Mouse (Mus musculus): ENCODE results near the gene Vmn1r85. TPM values are rescaled to one million over a fixed set of nuclear protein-coding genes. Genes with fewer than 3 reads are reported as not detected.
A peak's percentile ranks its signal among the peaks of the same experiment; 100 is the strongest.

The Vmn1r85 gene
- polyA plus RNA-seq, 1 experiment from 2014 or later = not detected

GRCm38 (mm10) chr7:13043120-13043444 lies 51.9 kb downstream of the Vmn1r85 start:
- 44% methylated on average over 16 of the region's 16 CpGs for WGBS
- H3K9ac ChIP-seq (ENCODE audit: low read depth, low read length) = 0 out of 2 replicates have a peak overlapping the region, but pooled peaks have one; percentile 77
- no peak overlapping the region for H3K27ac ChIP-seq (ENCODE audit: low read depth, low read length)
- peak overlapping the region; percentile 95 for H3K4me2 ChIP-seq (replicated peaks; ENCODE audit: low read depth, low read length)
- H3K36me3 ChIP-seq (ENCODE audit: control insufficient read depth, insufficient read depth, low read length) = no peaks in the 10 kb centered on the region
- peaks cover 32% of the 10 kb centered on the region for H3K27me3 ChIP-seq (ENCODE audit: control insufficient read depth, insufficient read depth, low read length)
- H3K4me1 ChIP-seq (ENCODE audit: control insufficient read depth, insufficient read depth, low read length) = peaks cover 17% of the 10 kb centered on the region; the same call in 1 of the 2 replicates
- peaks cover 5% of the 10 kb centered on the region; the same call in 1 of the 2 replicates for H3K9me3 ChIP-seq (ENCODE audit: control insufficient read depth, low read length)
- no peak for ATAC-seq (ENCODE audit: low FRiP score, low TSS enrichment)
- H3K4me3 ChIP-seq (ENCODE audit: low read length) = peak overlapping the region; percentile 48

DNA sequence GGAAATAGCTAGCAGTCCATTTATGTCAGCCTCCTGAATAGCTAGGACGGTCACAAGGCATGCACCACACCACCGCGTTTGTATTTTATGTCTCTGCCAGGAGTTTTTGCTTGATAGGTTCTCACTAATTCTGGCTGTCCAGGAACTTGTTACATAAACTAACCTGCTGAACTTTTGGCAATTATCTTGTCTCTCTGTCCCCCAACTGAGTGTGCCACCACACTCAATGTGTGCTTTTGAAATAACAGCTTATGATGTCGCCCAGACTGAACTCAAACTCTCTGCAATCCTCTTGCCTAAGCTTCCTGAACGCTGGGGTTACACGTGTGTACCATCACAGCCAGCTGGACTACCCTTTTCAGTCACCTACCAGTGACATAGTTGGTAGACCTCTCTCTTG lies 52.5 kb downstream of the Vmn1r85 start:
- Histone ChIP-seq H3K36me3 (ENCODE audit: control insufficient read depth, insufficient read depth, low read length) (no peaks in the 10 kb centered on the region), H3K4me3 (ENCODE audit: low read length) (no peak overlapping the region), H3K4me1 (ENCODE audit: control insufficient read depth, insufficient read depth, low read length) (peaks cover 17% of the 10 kb centered on the region; the same call in 1 of the 2 replicates), H3K4me2 (replicated peaks; ENCODE audit: low read depth, low read length) (no peak overlapping the region), H3K9me3 (ENCODE audit: control insufficient read depth, low read length) (peaks cover 5% of the 10 kb centered on the region; the same call in 1 of the 2 replicates), H3K9ac (ENCODE audit: low read depth, low read length) (no peak overlapping the region), H3K27me3 (ENCODE audit: control insufficient read depth, insufficient read depth, low read length) (peaks cover 32% of the 10 kb centered on the region), H3K27ac (ENCODE audit: low read depth, low read length) (no peak overlapping the region)
- no peak for ATAC-seq (ENCODE audit: low FRiP score, low TSS enrichment)
- WGBS = 78% methylated on average over 6 of the region's 6 CpGs

DNA sequence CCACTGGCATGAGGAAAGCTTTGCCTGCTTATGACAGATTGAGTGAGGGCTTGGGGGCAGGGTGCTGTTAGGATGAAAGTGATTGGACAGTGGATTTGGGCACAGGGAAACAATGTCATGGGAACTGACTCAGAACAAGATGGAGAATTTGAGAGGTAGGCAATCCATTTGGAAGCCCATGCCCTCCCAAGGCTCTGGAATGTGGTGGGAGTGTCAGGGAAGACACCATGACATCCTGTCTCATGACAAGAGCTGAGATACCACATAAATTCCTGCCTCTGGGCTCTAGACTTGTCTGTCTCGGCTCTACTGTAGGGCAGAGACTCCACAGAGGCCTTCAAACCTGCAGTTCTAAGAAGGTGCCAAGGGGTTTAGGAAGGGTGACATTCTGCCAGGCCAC lies 53.7 kb downstream of the Vmn1r85 start:
- 55% methylated on average over 1 of the region's 1 CpGs for WGBS
- H3K27me3 ChIP-seq (ENCODE audit: control insufficient read depth, insufficient read depth, low read length) = peaks cover 32% of the 10 kb centered on the region
- no peak overlapping the region for H3K4me3 ChIP-seq (ENCODE audit: low read length)
- H3K4me1 ChIP-seq (ENCODE audit: control insufficient read depth, insufficient read depth, low read length) = peaks cover 23% of the 10 kb centered on the region
- no peak for ATAC-seq (ENCODE audit: low FRiP score, low TSS enrichment)
- H3K27ac ChIP-seq (ENCODE audit: low read depth, low read length) = no peak overlapping the region
- no peak overlapping the region for H3K9ac ChIP-seq (ENCODE audit: low read depth, low read length)
- H3K36me3 ChIP-seq (ENCODE audit: control insufficient read depth, insufficient read depth, low read length) = peaks cover 2% of the 10 kb centered on the region
- H3K9me3 ChIP-seq (ENCODE audit: control insufficient read depth, low read length) = peaks cover 5% of the 10 kb centered on the region; the same call in 1 of the 2 replicates
- no peak overlapping the region for H3K4me2 ChIP-seq (replicated peaks; ENCODE audit: low read depth, low read length)

GRCm38 (mm10) chr7:13039181-13039580 lies 55.8 kb downstream of the Vmn1r85 start:
- Histone ChIP-seq H3K27ac (ENCODE audit: low read depth, low read length) (no peak overlapping the region), H3K9ac (ENCODE audit: low read depth, low read length) (peak overlapping the region; percentile 95; the same call in 1 of the 2 replicates), H3K4me1 (ENCODE audit: control insufficient read depth, insufficient read depth, low read length) (peaks cover 23% of the 10 kb centered on the region), H3K4me3 (ENCODE audit: low read length) (peak overlapping the region; percentile 82; the same call in 1 of the 2 replicates), H3K27me3 (ENCODE audit: control insufficient read depth, insufficient read depth, low read length) (peaks cover 21% of the 10 kb centered on the region), H3K36me3 (ENCODE audit: control insufficient read depth, insufficient read depth, low read length) (peaks cover 17% of the 10 kb centered on the region), H3K4me2 (replicated peaks; ENCODE audit: low read depth, low read length) (peak overlapping the region; percentile 85), H3K9me3 (ENCODE audit: control insufficient read depth, low read length) (peaks cover 5% of the 10 kb centered on the region; the same call in 1 of the 2 replicates)
- WGBS = 85% methylated on average over 1 of the region's 1 CpGs
- ATAC-seq (ENCODE audit: low FRiP score, low TSS enrichment) = no peak

- Histone ChIP-seq H3K4me3 (ENCODE audit: low read length) (peak overlapping the region; percentile 82), H3K36me3 (ENCODE audit: control insufficient read depth, insufficient read depth, low read length) (peaks cover 17% of the 10 kb centered on the region), H3K4me1 (ENCODE audit: control insufficient read depth, insufficient read depth, low read length) (peaks cover 23% of the 10 kb centered on the region), H3K4me2 (replicated peaks; ENCODE audit: low read depth, low read length) (peak overlapping the region; percentile 85), H3K27me3 (ENCODE audit: control insufficient read depth, insufficient read depth, low read length) (peaks cover 16% of the 10 kb centered on the region), H3K27ac (ENCODE audit: low read depth, low read length) (peak overlapping the region; percentile 99), H3K9me3 (ENCODE audit: control insufficient read depth, low read length) (peaks cover 5% of the 10 kb centered on the region; the same call in 1 of the 2 replicates), H3K9ac (ENCODE audit: low read depth, low read length) (peak overlapping the region; percentile 95)
- WGBS = 23% methylated on average over 15 of the region's 15 CpGs
- ATAC-seq (ENCODE audit: low FRiP score, low TSS enrichment) = no peak
Observed at GRCm38 (mm10) chr7:13038621-13039169, 56.3 kb downstream of the Vmn1r85 start.

- Histone ChIP-seq H3K4me2 (replicated peaks; ENCODE audit: low read depth, low read length) (peak within 1 kb of the TSS; percentile 85), H3K9ac (ENCODE audit: low read depth, low read length) (peak within 1 kb of the TSS; percentile 95), H3K36me3 (ENCODE audit: control insufficient read depth, insufficient read depth, low read length) (peaks cover 21% of the 10 kb centered on the region), H3K27ac (ENCODE audit: low read depth, low read length) (peak within 1 kb of the TSS; percentile 99), H3K4me1 (ENCODE audit: control insufficient read depth, insufficient read depth, low read length) (peaks cover 17% of the 10 kb centered on the region), H3K4me3 (ENCODE audit: low read length) (peak within 1 kb of the TSS; percentile 82), H3K27me3 (ENCODE audit: control insufficient read depth, insufficient read depth, low read length) (peaks cover 9% of the 10 kb centered on the region), H3K9me3 (ENCODE audit: control insufficient read depth, low read length) (peaks cover 1% of the 10 kb centered on the region; the same call in 1 of the 2 replicates)
- under 1% methylated on average over 53 of the region's 65 CpGs for WGBS
- peak; percentile 93 for ATAC-seq (ENCODE audit: low FRiP score, low TSS enrichment)
Observed at GRCm38 (mm10) chr7:13037901-13038555, 56.9 kb downstream of the Vmn1r85 start, which contains the start of gene Ube2m. Gene Ube2m (minus strand): TSS chr7:13038275.

DNA sequence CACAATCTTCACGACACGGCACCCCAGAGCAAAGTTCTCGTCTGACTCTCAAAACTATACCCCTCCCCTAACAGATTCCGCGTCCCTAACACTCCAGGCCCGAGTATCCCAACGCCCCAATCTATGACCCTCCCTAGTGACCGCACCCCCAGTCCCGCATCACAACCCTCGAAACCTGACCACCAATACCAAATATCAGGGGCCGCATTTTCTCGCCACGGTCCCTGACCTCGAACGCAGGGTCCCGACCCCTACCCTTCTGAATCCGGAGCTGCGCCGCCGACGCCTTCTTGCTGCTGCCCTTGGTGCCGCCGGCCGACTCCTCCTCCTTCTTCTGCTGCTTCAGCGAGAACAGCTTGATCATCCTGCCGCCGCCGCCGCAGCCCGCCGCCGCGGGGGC lies 57.6 kb downstream of the Vmn1r85 start:
- peaks cover 3% of the 10 kb centered on the region; the same call in 1 of the 2 replicates for H3K27me3 ChIP-seq (ENCODE audit: control insufficient read depth, insufficient read depth, low read length)
- H3K4me1 ChIP-seq (ENCODE audit: control insufficient read depth, insufficient read depth, low read length) = peaks cover 17% of the 10 kb centered on the region
- no peaks in the 10 kb centered on the region for H3K9me3 ChIP-seq (ENCODE audit: control insufficient read depth, low read length)
- peaks cover 27% of the 10 kb centered on the region for H3K36me3 ChIP-seq (ENCODE audit: control insufficient read depth, insufficient read depth, low read length)
- H3K4me2 ChIP-seq (replicated peaks; ENCODE audit: low read depth, low read length) = peak overlapping the region; percentile 85
- peak overlapping the region; percentile 95 for H3K9ac ChIP-seq (ENCODE audit: low read depth, low read length)
- WGBS = under 1% methylated on average over 33 of the region's 33 CpGs
- ATAC-seq (ENCODE audit: low FRiP score, low TSS enrichment) = peak; percentile 3; the same call in 1 of the 2 replicates
- H3K4me3 ChIP-seq (ENCODE audit: low read length) = peak overlapping the region; percentile 82
- peak overlapping the region; percentile 99 for H3K27ac ChIP-seq (ENCODE audit: low read depth, low read length)

- no peaks in the 10 kb centered on the region for H3K27me3 ChIP-seq (ENCODE audit: control insufficient read depth, insufficient read depth, low read length)
- H3K9me3 ChIP-seq (ENCODE audit: control insufficient read depth, low read length) = no peaks in the 10 kb centered on the region
- peak overlapping the region; percentile 85 for H3K4me2 ChIP-seq (replicated peaks; ENCODE audit: low read depth, low read length)
- peak overlapping the region; percentile 95 for H3K9ac ChIP-seq (ENCODE audit: low read depth, low read length)
- peak overlapping the region; percentile 99; the same call in 1 of the 2 replicates for H3K27ac ChIP-seq (ENCODE audit: low read depth, low read length)
- ATAC-seq (ENCODE audit: low FRiP score, low TSS enrichment) = no peak
- H3K36me3 ChIP-seq (ENCODE audit: control insufficient read depth, insufficient read depth, low read length) = peaks cover 33% of the 10 kb centered on the region
- 42% methylated on average over 4 of the region's 4 CpGs for WGBS
- peak overlapping the region; percentile 82 for H3K4me3 ChIP-seq (ENCODE audit: low read length)
- H3K4me1 ChIP-seq (ENCODE audit: control insufficient read depth, insufficient read depth, low read length) = peaks cover 17% of the 10 kb centered on the region
Observed at GRCm38 (mm10) chr7:13036806-13037205, 58.2 kb downstream of the Vmn1r85 start.
